In the genomic region with DNA sequence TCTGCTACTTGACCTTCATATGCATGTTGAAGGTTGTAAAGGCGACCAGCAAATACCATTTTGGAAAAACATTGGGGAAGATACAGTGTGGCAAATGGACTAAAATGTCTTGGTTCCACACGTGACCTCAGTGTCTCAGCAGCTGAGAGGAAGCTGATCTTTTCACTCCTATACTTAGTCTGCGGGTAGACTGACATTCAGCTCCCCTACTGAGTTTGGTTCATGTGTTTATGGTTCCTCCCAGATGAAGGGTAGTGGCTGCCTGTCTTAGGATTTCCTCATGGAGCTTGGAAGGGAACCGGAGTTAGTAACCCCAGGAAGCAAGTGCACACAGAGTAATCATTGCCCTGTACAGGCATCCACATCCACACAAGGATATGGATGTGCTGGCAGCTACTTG, we compare ENCODE assay signal across 28 mouse cellular contexts. TPM values are rescaled to one million over a fixed set of nuclear protein-coding genes. Genes with fewer than 3 reads are reported as not detected.
DNase-seq lines count a peak whose midpoint lies in the region; ATAC-seq and TF ChIP-seq lines count a peak whose summit lies in the region.
"Had no signal": no experiment of that assay in that cellular context is flagged by ENCODE, and none has a peak within 500 bp of the region (broad histone marks: within the 10 kb centered on the region; RNA-seq: fewer than 3 reads in every experiment).

No protein-coding gene starts in this region.

- no peaks in the 10 kb centered on the region for H3K9me3 ChIP-seq in intestine, embryonic 16.5 days (ENCODE audit: control insufficient read depth, low read length)
- H3K9me3 ChIP-seq: embryonic facial prominence, embryonic 15.5 days; forebrain, embryonic 10.5 days; G1E; hindbrain, embryonic 12.5 days had no signal

- no peaks in the 10 kb centered on the region for H3K27me3 ChIP-seq in C2C12 (ENCODE audit: control insufficient read depth, insufficient read depth, insufficient read length)
- no peaks in the 10 kb centered on the region for H3K27me3 ChIP-seq in intestine, embryonic 16.5 days (replicated peaks; ENCODE audit: control insufficient read depth, insufficient read depth, low read length)
- H3K27me3 ChIP-seq: embryonic facial prominence, embryonic 15.5 days; hindbrain, embryonic 12.5 days had no signal

- no peaks in the 10 kb centered on the region for H3K79me3 ChIP-seq in C2C12 (ENCODE audit: low read depth)

- no peak overlapping the region for H3K9ac ChIP-seq in intestine, embryonic 16.5 days (ENCODE audit: low read depth, low read length)
- H3K9ac ChIP-seq: embryonic facial prominence, embryonic 15.5 days; hindbrain, embryonic 12.5 days had no signal

- peak; percentile 74 for ATAC-seq in monocyte, adult 5-6 weeks (replicated peaks; ENCODE audit: insufficient number of reproducible peaks, low FRiP score, low TSS enrichment, poor library complexity, severe bottlenecking)
- no peak for ATAC-seq in intestine, embryonic 16.5 days
- ATAC-seq: activated CD4-positive, CD25-positive, alpha-beta regulatory T cell, adult 4 months; forebrain, embryonic 14.5 days; hindbrain, postnatal 0 days had no signal

- 61% methylated on average over 4 of the region's 4 CpGs for WGBS in intestine, embryonic 16.5 days

- no peak overlapping the region for H3K4me3 ChIP-seq in C2C12 (ENCODE audit: insufficient read depth, poor library complexity, severe bottlenecking)
- no peak overlapping the region for H3K4me3 ChIP-seq in intestine, embryonic 16.5 days (ENCODE audit: low read length)
- H3K4me3 ChIP-seq: embryonic facial prominence, embryonic 15.5 days; erythroblast, embryonic 14.5 days; forebrain, embryonic 10.5 days; hindbrain, embryonic 12.5 days had no signal

- H3K27ac ChIP-seq in intestine, embryonic 16.5 days (ENCODE audit: low read length), result no peak overlapping the region
- H3K27ac ChIP-seq: embryonic facial prominence, embryonic 15.5 days; forebrain, embryonic 10.5 days; hindbrain, embryonic 12.5 days; hindbrain, postnatal 0 days had no signal

- H3ac ChIP-seq in C2C12 (ENCODE audit: control insufficient read depth, insufficient read length, low read depth), result no peak overlapping the region

- no peak for TF ChIP-seq CTCF in C2C12 (IDR thresholded peaks at IDR 0.05; ENCODE audit: control insufficient read depth, insufficient read depth, insufficient read length)

- H3K79me2 ChIP-seq in C2C12 (ENCODE audit: control insufficient read depth, insufficient read depth), result no peaks in the 10 kb centered on the region

- H3K36me3 ChIP-seq in C2C12 (ENCODE audit: control insufficient read depth, insufficient read depth), result no peaks in the 10 kb centered on the region
- H3K36me3 ChIP-seq in intestine, embryonic 16.5 days (ENCODE audit: control insufficient read depth, insufficient read depth, low read length), result no peaks in the 10 kb centered on the region
- H3K36me3 ChIP-seq: embryonic facial prominence, embryonic 15.5 days; forebrain, embryonic 10.5 days; G1E; hindbrain, embryonic 12.5 days had no signal

- no peaks in the 10 kb centered on the region for H3K4me1 ChIP-seq in intestine, embryonic 16.5 days (ENCODE audit: control insufficient read depth, insufficient read depth, low read length)
- H3K4me1 ChIP-seq: embryonic facial prominence, embryonic 15.5 days; forebrain, embryonic 10.5 days; hindbrain, embryonic 12.5 days had no signal

- DNase-seq in layer of hippocampus, adult 11-12 months (ENCODE audit: low spot score), result peak; percentile 13
- DNase-seq in layer of hippocampus, adult 18-20 months (ENCODE audit: low spot score in 2 of 2), result no peak
- peak; percentile 18 for DNase-seq in R1 (ENCODE audit: low read depth, low spot score)
- no peak for DNase-seq in frontal cortex, postnatal 36 days (ENCODE audit: low spot score in 2 of 2)
- DNase-seq: adrenal gland, postnatal 25 days; cerebellum, adult 11 months; cerebellum, adult 8-10 months; cerebellum, postnatal 14 days; embryo, embryonic 11 days; gastrocnemius, postnatal 14 days; heart, postnatal 10 days; heart, postnatal 4 days had no signal

- no peak overlapping the region for H3K4me2 ChIP-seq in intestine, embryonic 16.5 days (ENCODE audit: low read depth, low read length)
- H3K4me2 ChIP-seq: embryonic facial prominence, embryonic 15.5 days; hindbrain, embryonic 12.5 days had no signal

TF ChIP-seq in C2C12, 6 proteins besides CTCF, POLR2A, EP300 and RAD21:
- peak; percentile 50 for TF ChIP-seq USF1 (IDR thresholded peaks at IDR 0.05; ENCODE audit: low read depth)
- no peak for TF ChIP-seq MAX (IDR thresholded peaks at IDR 0.05)

RNA-seq across cellular contexts. Expression of a gene that starts 24.8 kb away (rescaled TPM):
- 1,000 to 10,000 TPM; 2,533 to 2,626 TPM for total RNA-seq in layer of hippocampus, adult 18-20 months (2021)
- 617 TPM for polyA plus RNA-seq in C2C12 (2012; fragmentation: generic; extraction: Trizol)
- total RNA-seq in monocyte, adult 5-6 weeks (2017), result 977 to 1,560 TPM (median 1,517 TPM) in 3 replicates
- polyA plus RNA-seq in intestine, embryonic 16.5 days (2015; fragmentation: Nextera tagmentation; extraction: Ambion mirVana), result 337 and 360 TPM in 2 replicates

RNA-seq across cellular contexts. Expression of a gene that starts 35.5 kb away (rescaled TPM):
- not detected for total RNA-seq in layer of hippocampus, adult 18-20 months (2021)
- not detected for polyA plus RNA-seq in C2C12 (2012; fragmentation: generic; extraction: Trizol)
- total RNA-seq in monocyte, adult 5-6 weeks (2017), result not detected in 3 replicates
- not detected in 2 replicates for polyA plus RNA-seq in intestine, embryonic 16.5 days (2015; fragmentation: Nextera tagmentation; extraction: Ambion mirVana)
- total RNA-seq: common myeloid progenitor, adult 5-6 weeks; G1E; granulocyte monocyte progenitor cell, adult 5-6 weeks; hindbrain, postnatal 0 days had no signal
- polyA plus RNA-seq: activated CD4-positive, CD25-positive, alpha-beta regulatory T cell, adult 4 months; brain, embryonic 14.5 days; embryonic facial prominence, embryonic 11.5 days; embryonic facial prominence, embryonic 15.5 days; erythroblast, embryonic 14.5 days; forebrain, embryonic 10.5 days; forebrain, embryonic 14.5 days; G1E; hindbrain, embryonic 12.5 days; hindbrain, postnatal 0 days; intestine, embryonic 14.5 days had no signal

Comparison
In these comparisons a context has a peak if more than half of its experiments do, and no peak if none do; other contexts are left out.
1. DNase-seq: peak in layer of hippocampus, adult 11-12 months (single experiment) and R1 (single experiment); none in layer of hippocampus, adult 18-20 months (0 of 2) and frontal cortex, postnatal 36 days (0 of 2).